Mouse (Mus musculus) CH12.LX (cell line): Measurements from ENCODE around the gene Als2cl. TPM values are rescaled to one million over a fixed set of nuclear protein-coding genes. Genes with fewer than 3 reads are reported as not detected.

ENCODE experiments used
- DNase-seq: peaks from one replicate; pipeline ENCODE4 v3.0.0-alpha.2; 2013; ENCODE audit errors: extremely low read depth
- H3K27ac ChIP-seq: 2 replicates; pipeline ENCODE4 v1.5.1; 2012; ENCODE audit warnings: low read depth, mild to moderate bottlenecking, control low read depth, moderate library complexity; ENCODE audit not compliant: insufficient read depth
- H3K27me3 ChIP-seq: replicated peaks from 2 replicates; pipeline ENCODE3; 2012; ENCODE audit warnings: inconsistent platforms
- H3K36me3 ChIP-seq, 2 experiments: replicated peaks in 1 of 2; 2 replicates each; pipeline versions ENCODE3 to v1.6.1; 2012; ENCODE audit warnings: inconsistent platforms in 1 of 2, low read length in 1 of 2, mild to moderate bottlenecking in 1 of 2, mixed read lengths in 1 of 2, moderate library complexity in 1 of 2; ENCODE audit not compliant: control insufficient read depth in 1 of 2, insufficient read depth in 1 of 2
- H3K4me1 ChIP-seq, 2 experiments: 2 replicates each; pipeline ENCODE4 v1.6.1; 2012; ENCODE audit warnings: inconsistent platforms in 1 of 2, moderate library complexity in 1 of 2; ENCODE audit not compliant: insufficient read depth in 2 of 2, control insufficient read depth in 1 of 2
- H3K4me2 ChIP-seq: 2 replicates; pipeline ENCODE4 v1.6.1; 2012; ENCODE audit warnings: low read depth, mild to moderate bottlenecking, control low read depth; ENCODE audit not compliant: poor library complexity, insufficient read depth, severe bottlenecking
- H3K4me3 ChIP-seq, 3 experiments: fragments of 150-350 bp in 1 of 3; sonication (generic) in 1 of 3; replicated peaks in 1 of 3; 2 replicates each; pipeline versions ENCODE3 to v1.5.1; 2011 to 2012; ENCODE audit warnings: low read depth in 2 of 3, low read length in 2 of 3, mild to moderate bottlenecking in 2 of 3, moderate library complexity in 2 of 3, control low read depth in 1 of 3, improper control_type of control experiment in 1 of 3, inconsistent platforms in 1 of 3, mixed read lengths in 1 of 3; ENCODE audit not compliant: poor library complexity in 1 of 3
- H3K79me2 ChIP-seq: replicated peaks from 2 replicates; pipeline ENCODE4 v1.6.1; 2012; ENCODE audit warnings: mild to moderate bottlenecking, moderate library complexity; ENCODE audit not compliant: control insufficient read depth, poor library complexity, insufficient read depth, severe bottlenecking; ENCODE audit errors: extremely low read depth
- H3K9ac ChIP-seq: 2 replicates; pipeline ENCODE4 v1.6.1; 2012; ENCODE audit warnings: low read depth, mild to moderate bottlenecking, control low read depth, moderate library complexity; ENCODE audit not compliant: insufficient read depth
- H3K9me3 ChIP-seq: replicated peaks from 2 replicates; pipeline ENCODE3; 2012; ENCODE audit warnings: low read length, inconsistent platforms, mixed read lengths
- BHLHE40 ChIP-seq: IDR thresholded peaks from 2 replicates; pipeline ENCODE4 v1.6.1; 2011; ENCODE audit warnings: mild to moderate bottlenecking, low read depth, low read length, improper control_type of control experiment
- CHD2 ChIP-seq: IDR thresholded peaks from 2 replicates; pipeline ENCODE4 v1.6.1; 2011; ENCODE audit warnings: low read length, improper control_type of control experiment
- CTCF ChIP-seq, 2 experiments: IDR thresholded peaks in 1 of 2; conservative IDR thresholded peaks in 1 of 2; 2 replicates each; pipeline ENCODE4 v1.5.1; 2011 to 2012; ENCODE audit warnings: low read depth in 2 of 2, low read length in 2 of 2, improper control_type of control experiment in 1 of 2, inconsistent platforms in 1 of 2, mild to moderate bottlenecking in 1 of 2, moderate library complexity in 1 of 2
- EP300 ChIP-seq: IDR thresholded peaks from 2 replicates; pipeline ENCODE4 v1.6.1; 2011; ENCODE audit warnings: low read length, improper control_type of control experiment
- IRF4 ChIP-seq: IDR thresholded peaks from 2 replicates; pipeline ENCODE4 v1.6.1; 2014; ENCODE audit warnings: low read depth, mild to moderate bottlenecking, inconsistent platforms, low read length, improper control_type of control experiment
- JUND ChIP-seq: conservative IDR thresholded peaks from 2 replicates; pipeline ENCODE4 v1.6.1; 2011; ENCODE audit warnings: low read depth, low read length, improper control_type of control experiment
- MAX ChIP-seq: IDR thresholded peaks from 2 replicates; pipeline ENCODE4 v1.6.1; 2011; ENCODE audit warnings: low read length, improper control_type of control experiment
- MYC ChIP-seq: IDR thresholded peaks from 2 replicates; pipeline ENCODE4 v1.6.1; 2011; ENCODE audit warnings: low read depth, mild to moderate bottlenecking, improper control_type of control experiment, low read length
- RCOR1 ChIP-seq: conservative IDR thresholded peaks from 2 replicates; pipeline ENCODE4 v1.6.1; 2012; ENCODE audit warnings: low read depth, mild to moderate bottlenecking, inconsistent platforms, low read length, improper control_type of control experiment
- TBP ChIP-seq: conservative IDR thresholded peaks from 2 replicates; pipeline ENCODE4 v1.6.1; 2011; ENCODE audit warnings: low read depth, low read length, improper control_type of control experiment
- UBTF ChIP-seq: IDR thresholded peaks from 2 replicates; pipeline ENCODE4 v1.6.1; 2012; ENCODE audit warnings: low read depth, mild to moderate bottlenecking, inconsistent platforms, low read length, improper control_type of control experiment, moderate library complexity
- ZC3H11A ChIP-seq: IDR thresholded peaks from 2 replicates; pipeline ENCODE4 v1.6.1; 2012; ENCODE audit warnings: low read depth, mild to moderate bottlenecking, inconsistent platforms, low read length, improper control_type of control experiment
- ZMIZ1 ChIP-seq: IDR thresholded peaks from 2 replicates; pipeline ENCODE4 v1.6.1; 2012; ENCODE audit warnings: low read depth, mild to moderate bottlenecking, inconsistent platforms, low read length, improper control_type of control experiment
- dilution Hi-C: fragments of 300-500 bp; cut with MboI; formaldehyde crosslinking; loops from 2 replicates; pipeline ENCODE4 v1.14.3; 2020; ENCODE audit warnings: low sequenced_read_pairs; ENCODE audit not compliant: extremely low pct_unique_long_range_greater_than_20kb, extremely low pct_ligation_motif_present
- in situ Hi-C: fragments of 300-500 bp; cut with MboI; formaldehyde crosslinking; loops from 3 replicates; pipeline ENCODE4 v1.14.3; 2019; ENCODE audit warnings: low sequenced_read_pairs, low pct_ligation_motif_present, low pct_unique_long_range_greater_than_20kb, mixed read lengths
- polyA plus RNA-seq: library from polyadenylated mRNA; unstranded; fragments of >175 nt; gene quantifications from 2 replicates; pipeline ENCODE4 v1.2.1, GENCODE M21; 2012; ENCODE audit warnings: low read depth; ENCODE audit not compliant: insufficient read length
- total RNA-seq, 2 experiments: library from RNA; depleted of rRNA; stranded (reverse); fragments of 300-350 nt in 1 of 2; fragments of >200 nt in 1 of 2; gene quantifications; 2 replicates each; pipeline ENCODE4 v1.2.3; 2012 to 2014

Gene Als2cl
- total and polyA plus RNA-seq, 3 experiments: 2.4 to 3.4 (median 2.5) TPM

- H3K4me3 ChIP-seq: no peak overlapping the region
- H3K79me2 ChIP-seq: no peaks in the 10 kb centered on the region
- no peaks in the 10 kb centered on the region for H3K36me3 ChIP-seq
- no peaks in the 10 kb centered on the region for H3K4me1 ChIP-seq
- H3K27ac ChIP-seq: no peak overlapping the region
- in situ Hi-C loops (no loop called here), dilution Hi-C loops (no loop called here)
- H3K4me2 ChIP-seq: no peak overlapping the region
- H3K27me3 ChIP-seq: peaks cover 6% of the 10 kb centered on the region
- no peak for DNase-seq
- no peaks in the 10 kb centered on the region for H3K9me3 ChIP-seq
- no peak for TF ChIP-seq ZC3H11A
- no peak for TF ChIP-seq TBP
- no peak for TF ChIP-seq MAX
- TF ChIP-seq CTCF (conservative IDR thresholded peaks at IDR 0.05 in 1 of 2, IDR thresholded peaks at IDR 0.05 in 1 of 2; ENCODE audit: low read depth in 2 of 2, low read length in 2 of 2): no peak
- no peak for TF ChIP-seq ZMIZ1
- TF ChIP-seq EP300: no peak
- TF ChIP-seq IRF4: no peak
- TF ChIP-seq MYC: no peak
- TF ChIP-seq RCOR1: no peak
- TF ChIP-seq JUND: no peak
- H3K9ac ChIP-seq: no peak overlapping the region
Measured at GRCm38 (mm10) chr9:110873681-110874659, 5.7 kb upstream of the Als2cl start.

GRCm38 (mm10) chr9:110874660-110875191 is 4.9 kb upstream of the Als2cl start:
- dilution Hi-C loops: no loop called here
- H3K4me1 ChIP-seq: no peaks in the 10 kb centered on the region
- no peaks in the 10 kb centered on the region for H3K9me3 ChIP-seq
- no peak overlapping the region for H3K9ac ChIP-seq
- peaks cover 12% of the 10 kb centered on the region for H3K27me3 ChIP-seq
- TF ChIP-seq CHD2 (no peak), BHLHE40 (no peak), UBTF (no peak)
- H3K79me2 ChIP-seq: no peaks in the 10 kb centered on the region
- H3K27ac ChIP-seq: no peak overlapping the region
- no peak overlapping the region for H3K4me2 ChIP-seq
- no peak for DNase-seq
- in situ Hi-C loops: loop anchor here (5.0 kb wide), 1 partner anchor 147 kb away; no protein-coding TSS in a partner anchor
- no peak overlapping the region for H3K4me3 ChIP-seq
- no peaks in the 10 kb centered on the region for H3K36me3 ChIP-seq
